Mouse (Mus musculus): ENCODE data around the gene Shb. TPM values are rescaled to one million over a fixed set of nuclear protein-coding genes. Genes with fewer than 3 reads are reported as not detected.

The Shb gene
- polyA plus RNA-seq, 1 experiment from 2014 or later = 10.3 TPM

- WGBS = 79% methylated on average over 11 of the region's 11 CpGs
- Histone ChIP-seq H3K9ac (no peak overlapping the region), H3K27me3 (replicated peaks) (no peaks in the 10 kb centered on the region), H3K4me1 (peaks cover 15% of the 10 kb centered on the region), H3K27ac (no peak overlapping the region), H3K9me3 (no peaks in the 10 kb centered on the region), H3K36me3 (no peaks in the 10 kb centered on the region), H3K4me2 (replicated peaks) (no peak overlapping the region), H3K4me3 (no peak overlapping the region)
- ATAC-seq (ENCODE audit: low FRiP score, low read depth) = no peak
Measured at GRCm38 (mm10) chr4:45421519-45422260, 110.6 kb downstream of the Shb start.

GRCm38 (mm10) chr4:45420733-45421132 is 111.5 kb downstream of the Shb start:
- Histone ChIP-seq H3K9ac (no peak overlapping the region), H3K27ac (no peak overlapping the region)
- 52% methylated on average over 3 of the region's 3 CpGs for WGBS

GRCm38 (mm10) chr4:45419051-45419450 is 113.2 kb downstream of the Shb start:
- H3K4me3 ChIP-seq = no peak overlapping the region
- ATAC-seq (ENCODE audit: low FRiP score, low read depth) = no peak
- no peak overlapping the region for H3K9ac ChIP-seq
- H3K27ac ChIP-seq = no peak overlapping the region
- H3K9me3 ChIP-seq = no peaks in the 10 kb centered on the region
- no peaks in the 10 kb centered on the region for H3K36me3 ChIP-seq
- 86% methylated on average over 4 of the region's 4 CpGs for WGBS
- H3K27me3 ChIP-seq (replicated peaks) = peaks cover 4% of the 10 kb centered on the region; the same call in 1 of the 2 replicates
- peaks cover 13% of the 10 kb centered on the region for H3K4me1 ChIP-seq
- H3K4me2 ChIP-seq (replicated peaks) = no peak overlapping the region

More at GRCm38 (mm10) chr4:45420733-45421132, 111.5 kb downstream of the Shb start:
- peaks cover 15% of the 10 kb centered on the region for H3K4me1 ChIP-seq
- H3K36me3 ChIP-seq = no peaks in the 10 kb centered on the region
- H3K9me3 ChIP-seq = no peaks in the 10 kb centered on the region
- ATAC-seq (ENCODE audit: low FRiP score, low read depth) = no peak
- H3K27me3 ChIP-seq (replicated peaks) = peaks cover 4% of the 10 kb centered on the region; the same call in 1 of the 2 replicates
- H3K4me3 ChIP-seq = no peak overlapping the region
- H3K4me2 ChIP-seq (replicated peaks) = no peak overlapping the region

GRCm38 (mm10) chr4:45418229-45418950 is 113.9 kb downstream of the Shb start:
- H3K36me3 ChIP-seq = no peaks in the 10 kb centered on the region
- H3K4me2 ChIP-seq (replicated peaks) = peak overlapping the region; percentile 31
- no peak overlapping the region for H3K4me3 ChIP-seq
- no peak overlapping the region for H3K27ac ChIP-seq
- H3K27me3 ChIP-seq (replicated peaks) = peaks cover 4% of the 10 kb centered on the region; the same call in 1 of the 2 replicates
- peak; percentile 59 for ATAC-seq (ENCODE audit: low FRiP score, low read depth)
- no peaks in the 10 kb centered on the region for H3K9me3 ChIP-seq
- H3K9ac ChIP-seq = no peak overlapping the region
- H3K4me1 ChIP-seq = peaks cover 8% of the 10 kb centered on the region; the same call in 1 of the 2 replicates
- 23% methylated on average over 10 of the region's 11 CpGs for WGBS

- H3K4me3 ChIP-seq = no peak overlapping the region
- H3K36me3 ChIP-seq = no peaks in the 10 kb centered on the region
- H3K4me2 ChIP-seq (replicated peaks) = no peak overlapping the region
- H3K27me3 ChIP-seq (replicated peaks) = peaks cover 4% of the 10 kb centered on the region; the same call in 1 of the 2 replicates
- H3K9ac ChIP-seq = no peak overlapping the region
- no peak for ATAC-seq (ENCODE audit: low FRiP score, low read depth)
- H3K9me3 ChIP-seq = no peaks in the 10 kb centered on the region
- H3K27ac ChIP-seq = no peak overlapping the region
- H3K4me1 ChIP-seq = peaks cover 8% of the 10 kb centered on the region; the same call in 1 of the 2 replicates
- WGBS = 75% methylated on average over 7 of the region's 7 CpGs
Measured at GRCm38 (mm10) chr4:45416314-45416713, 116.0 kb downstream of the Shb start.

- Histone ChIP-seq H3K27me3 (replicated peaks) (peaks cover 4% of the 10 kb centered on the region; the same call in 1 of the 2 replicates), H3K27ac (no peak overlapping the region), H3K9ac (no peak overlapping the region), H3K4me1 (peaks cover 9% of the 10 kb centered on the region), H3K9me3 (no peaks in the 10 kb centered on the region), H3K36me3 (no peaks in the 10 kb centered on the region), H3K4me2 (replicated peaks) (no peak overlapping the region), H3K4me3 (no peak overlapping the region)
- no peak for ATAC-seq (ENCODE audit: low FRiP score, low read depth)
- WGBS = 90% methylated on average over 9 of the region's 9 CpGs
Measured at GRCm38 (mm10) chr4:45413674-45414338, 118.5 kb downstream of the Shb start.

GRCm38 (mm10) chr4:45412433-45413192 is 119.7 kb downstream of the Shb start:
- no peak overlapping the region for H3K9ac ChIP-seq
- ATAC-seq (ENCODE audit: low FRiP score, low read depth) = no peak
- no peaks in the 10 kb centered on the region for H3K9me3 ChIP-seq
- no peaks in the 10 kb centered on the region for H3K36me3 ChIP-seq
- H3K27me3 ChIP-seq (replicated peaks) = peaks cover 4% of the 10 kb centered on the region; the same call in 1 of the 2 replicates
- H3K4me3 ChIP-seq = no peak overlapping the region
- H3K27ac ChIP-seq = no peak overlapping the region
- peaks cover 7% of the 10 kb centered on the region for H3K4me1 ChIP-seq
- 74% methylated on average over 16 of the region's 16 CpGs for WGBS
- no peak overlapping the region for H3K4me2 ChIP-seq (replicated peaks)

GRCm38 (mm10) chr4:45411181-45411790 is 121.0 kb downstream of the Shb start:
- no peak overlapping the region for H3K4me2 ChIP-seq (replicated peaks)
- peaks cover 2% of the 10 kb centered on the region; the same call in 1 of the 2 replicates for H3K27me3 ChIP-seq (replicated peaks)
- no peak overlapping the region for H3K9ac ChIP-seq
- ATAC-seq (ENCODE audit: low FRiP score, low read depth) = no peak
- H3K4me1 ChIP-seq = peaks cover 20% of the 10 kb centered on the region
- H3K27ac ChIP-seq = no peak overlapping the region
- H3K36me3 ChIP-seq = no peaks in the 10 kb centered on the region
- 90% methylated on average over 8 of the region's 8 CpGs for WGBS
- H3K4me3 ChIP-seq = no peak overlapping the region
- H3K9me3 ChIP-seq = no peaks in the 10 kb centered on the region

GRCm38 (mm10) chr4:45409270-45409669 is 123.0 kb downstream of the Shb start:
- Histone ChIP-seq H3K9me3 (no peaks in the 10 kb centered on the region), H3K4me3 (peak overlapping the region; percentile 69), H3K4me2 (replicated peaks) (peak overlapping the region; percentile 78), H3K36me3 (no peaks in the 10 kb centered on the region; the same call in 1 of the 2 replicates), H3K9ac (peak overlapping the region; percentile 95), H3K27ac (no peak overlapping the region), H3K4me1 (peaks cover 22% of the 10 kb centered on the region), H3K27me3 (replicated peaks) (no peaks in the 10 kb centered on the region)
- WGBS = 1% methylated on average over 10 of the region's 10 CpGs
- ATAC-seq (ENCODE audit: low FRiP score, low read depth) = peak; percentile 21; the same call in 1 of the 2 replicates

- peak; percentile 97 for ATAC-seq (ENCODE audit: low FRiP score, low read depth)
- Histone ChIP-seq H3K27ac (peak within 1 kb of the TSS; percentile 88), H3K9ac (peak within 1 kb of the TSS; percentile 95), H3K4me2 (replicated peaks) (peak within 1 kb of the TSS; percentile 78), H3K4me3 (peak within 1 kb of the TSS; percentile 69), H3K9me3 (no peaks in the 10 kb centered on the region), H3K27me3 (replicated peaks) (no peaks in the 10 kb centered on the region), H3K4me1 (peaks cover 22% of the 10 kb centered on the region), H3K36me3 (peaks cover 6% of the 10 kb centered on the region)
- WGBS = under 1% methylated on average over 67 of the region's 67 CpGs
Measured at GRCm38 (mm10) chr4:45408427-45409132, 123.7 kb downstream of the Shb start, which contains the start of gene Slc25a51. TSS of gene Slc25a51 (minus strand) at chr4:45408766.
